Mouse (Mus musculus) hindbrain, embryonic 13.5 days (tissue): ENCODE data around the gene Spc24. TPM values are rescaled to one million over a fixed set of nuclear protein-coding genes. Genes with fewer than 3 reads are reported as not detected.

Experiments
- ATAC-seq: fragments of 200-750 bp; cut with Nextera tagmentation; 2 replicates; pipeline ENCODE4 v1.8.0; 2017; ENCODE audit warnings: moderate TSS enrichment; ENCODE audit not compliant: low FRiP score
- H3K27ac ChIP-seq: fragments of 300-500 bp; sonication (generic); 2 replicates; pipeline ENCODE4 v1.5.1; 2015; ENCODE audit warnings: inconsistent platforms, mild to moderate bottlenecking, moderate library complexity
- H3K27me3 ChIP-seq: fragments of 300-500 bp; sonication (generic); 2 replicates; pipeline ENCODE4 v1.6.1; 2015; ENCODE audit warnings: mild to moderate bottlenecking, inconsistent platforms
- H3K36me3 ChIP-seq: fragments of 300-500 bp; sonication (generic); 2 replicates; pipeline ENCODE4 v1.6.1; 2015; ENCODE audit warnings: mild to moderate bottlenecking, inconsistent platforms
- H3K4me1 ChIP-seq: fragments of 300-500 bp; sonication (generic); replicated peaks from 2 replicates; pipeline ENCODE4 v1.6.1; 2015; ENCODE audit warnings: inconsistent platforms
- H3K4me2 ChIP-seq: fragments of 300-500 bp; sonication (generic); 2 replicates; pipeline ENCODE4 v1.6.1; 2015; ENCODE audit warnings: inconsistent platforms, mild to moderate bottlenecking, moderate library complexity
- H3K4me3 ChIP-seq: fragments of 300-500 bp; sonication (generic); 2 replicates; pipeline ENCODE4 v1.5.1; 2015; ENCODE audit warnings: mild to moderate bottlenecking, inconsistent platforms
- H3K9ac ChIP-seq: fragments of 300-500 bp; sonication (generic); 2 replicates; pipeline ENCODE4 v1.6.1; 2015; ENCODE audit warnings: mild to moderate bottlenecking, inconsistent platforms
- H3K9me3 ChIP-seq: fragments of 300-500 bp; sonication (generic); 2 replicates; pipeline ENCODE4 v1.6.1; 2016; ENCODE audit warnings: inconsistent platforms
- WGBS: fragments of 180-500 bp; shearing (Covaris S2); methylation state at CpG from one replicate; pipeline ENCODE4 v1.1.7; 2015; 5-methylcytosine and 5-hydroxymethylcytosine counted together
- polyA plus RNA-seq: library from polyadenylated mRNA; unstranded; fragments of >200 nt; fragmentation: Nextera tagmentation; extraction: Ambion mirVana; gene quantifications from 2 replicates; pipeline ENCODE4 v1.2.1, GENCODE M21; 2015

Spc24 gene
- polyA plus RNA-seq, 1 experiment from 2014 or later, result 22.0 TPM

- H3K27ac ChIP-seq, result no peak overlapping the region
- peak overlapping the region; percentile 70 for H3K4me3 ChIP-seq
- WGBS, result 64% methylated on average over 14 of the region's 14 CpGs
- H3K9ac ChIP-seq, result no peak overlapping the region
- peaks cover 14% of the 10 kb centered on the region for H3K4me1 ChIP-seq
- ATAC-seq, result no peak
- H3K36me3 ChIP-seq, result no peaks in the 10 kb centered on the region
- H3K27me3 ChIP-seq, result no peaks in the 10 kb centered on the region
- no peaks in the 10 kb centered on the region for H3K9me3 ChIP-seq
- H3K4me2 ChIP-seq, result peak overlapping the region; percentile 90
Measured at GRCm38 (mm10) chr9:21758576-21759529, 1.2 kb downstream of the Spc24 start.

GRCm38 (mm10) chr9:21754516-21755321 lies 5.4 kb downstream of the Spc24 start:
- no peak overlapping the region for H3K4me3 ChIP-seq
- H3K4me1 ChIP-seq, result peaks cover 16% of the 10 kb centered on the region
- no peaks in the 10 kb centered on the region for H3K27me3 ChIP-seq
- no peaks in the 10 kb centered on the region for H3K9me3 ChIP-seq
- WGBS, result 71% methylated on average over 13 of the region's 13 CpGs
- H3K27ac ChIP-seq, result no peak overlapping the region
- H3K9ac ChIP-seq, result no peak overlapping the region
- H3K4me2 ChIP-seq, result no peak overlapping the region
- H3K36me3 ChIP-seq, result peaks cover 1% of the 10 kb centered on the region; the same call in 1 of the 2 replicates
- ATAC-seq, result no peak

- no peak overlapping the region for H3K4me3 ChIP-seq
- no peaks in the 10 kb centered on the region for H3K27me3 ChIP-seq
- H3K9ac ChIP-seq, result no peak overlapping the region
- peaks cover 9% of the 10 kb centered on the region for H3K36me3 ChIP-seq
- WGBS, result 79% methylated on average over 2 of the region's 2 CpGs
- no peaks in the 10 kb centered on the region for H3K9me3 ChIP-seq
- H3K4me1 ChIP-seq, result 0 out of 2 replicates have a peak, but pooled peaks cover 9% of the 10 kb centered on the region
- no peak for ATAC-seq
- no peak overlapping the region for H3K4me2 ChIP-seq
- H3K27ac ChIP-seq, result no peak overlapping the region
Measured at GRCm38 (mm10) chr9:21754003-21754402, 6.1 kb downstream of the Spc24 start.

DNA sequence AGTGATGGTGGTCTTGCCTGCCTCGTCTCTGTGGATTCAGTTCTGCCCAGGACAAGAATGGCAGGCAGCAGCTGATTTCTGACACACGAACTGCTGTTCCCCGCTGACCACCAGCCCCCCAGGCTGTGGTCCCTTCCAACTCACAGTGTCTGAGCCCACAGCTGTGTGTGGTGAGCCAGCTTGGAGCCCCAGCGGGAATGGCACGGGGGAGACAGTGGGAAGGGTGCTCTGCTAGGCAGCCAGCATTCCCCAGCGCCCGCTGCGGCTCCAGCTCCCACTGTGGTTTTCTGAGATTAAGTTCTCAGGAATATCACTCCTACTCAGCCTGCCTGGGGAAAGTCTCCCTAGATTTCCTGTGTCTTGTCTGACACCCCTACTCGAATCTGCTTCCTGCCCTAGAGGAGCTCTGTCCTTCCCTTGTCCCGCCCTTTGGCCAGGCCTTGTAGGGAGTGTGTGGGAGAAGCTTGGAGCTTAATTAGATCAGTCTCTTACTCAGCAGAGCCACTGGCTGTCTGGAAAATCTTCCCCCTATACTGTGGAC lies 7.8 kb downstream of the Spc24 start:
- Histone ChIP-seq H3K27me3 (no peaks in the 10 kb centered on the region), H3K4me2 (no peak overlapping the region), H3K9ac (no peak overlapping the region), H3K9me3 (no peaks in the 10 kb centered on the region), H3K36me3 (peaks cover 25% of the 10 kb centered on the region), H3K4me3 (no peak overlapping the region), H3K27ac (0 out of 2 replicates have a peak overlapping the region, but pooled peaks have one; percentile 23), H3K4me1 (0 out of 2 replicates have a peak, but pooled peaks cover 5% of the 10 kb centered on the region)
- no peak for ATAC-seq
- WGBS, result 61% methylated on average over 10 of the region's 10 CpGs

DNA sequence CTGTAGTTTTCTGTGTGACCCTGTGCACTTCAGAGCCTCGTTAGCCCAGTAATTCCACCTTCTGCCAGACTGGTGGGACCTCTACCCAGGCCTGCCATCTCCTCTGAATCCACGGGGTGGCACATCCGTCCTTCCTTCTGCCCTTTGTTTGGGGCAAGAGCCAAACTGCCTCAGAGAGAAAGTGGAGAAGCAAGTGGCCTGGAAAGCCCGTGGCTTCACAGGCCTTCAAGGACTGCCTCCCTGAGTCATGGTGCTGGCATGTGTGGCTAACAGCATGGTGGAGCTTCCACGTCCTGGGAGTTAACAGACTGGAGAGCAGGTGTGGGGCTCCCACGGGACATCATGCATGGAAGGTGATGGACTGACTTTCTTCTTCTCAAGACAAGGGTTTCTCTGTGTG lies 8.8 kb downstream of the Spc24 start:
- 0 out of 2 replicates have a peak, but pooled peaks cover 5% of the 10 kb centered on the region for H3K4me1 ChIP-seq
- H3K9me3 ChIP-seq, result no peaks in the 10 kb centered on the region
- no peaks in the 10 kb centered on the region for H3K27me3 ChIP-seq
- H3K36me3 ChIP-seq, result peaks cover 35% of the 10 kb centered on the region
- H3K4me2 ChIP-seq, result no peak overlapping the region
- WGBS, result 67% methylated on average over 6 of the region's 6 CpGs
- H3K27ac ChIP-seq, result 0 out of 2 replicates have a peak overlapping the region, but pooled peaks have one; percentile 35
- H3K9ac ChIP-seq, result no peak overlapping the region
- ATAC-seq, result no peak
- H3K4me3 ChIP-seq, result no peak overlapping the region

GRCm38 (mm10) chr9:21750370-21750769 lies 9.7 kb downstream of the Spc24 start:
- no peak overlapping the region for H3K27ac ChIP-seq
- H3K9ac ChIP-seq, result no peak overlapping the region
- no peak overlapping the region for H3K4me2 ChIP-seq
- H3K27me3 ChIP-seq, result no peaks in the 10 kb centered on the region
- H3K9me3 ChIP-seq, result no peaks in the 10 kb centered on the region
- 0 out of 2 replicates have a peak, but pooled peaks cover 5% of the 10 kb centered on the region for H3K4me1 ChIP-seq
- 81% methylated on average over 3 of the region's 3 CpGs for WGBS
- no peak overlapping the region for H3K4me3 ChIP-seq
- peaks cover 45% of the 10 kb centered on the region for H3K36me3 ChIP-seq
- ATAC-seq, result no peak

GRCm38 (mm10) chr9:21749382-21750118 lies 10.6 kb downstream of the Spc24 start:
- no peaks in the 10 kb centered on the region for H3K27me3 ChIP-seq
- no peak overlapping the region for H3K27ac ChIP-seq
- H3K36me3 ChIP-seq, result peaks cover 53% of the 10 kb centered on the region
- no peak for ATAC-seq
- H3K4me3 ChIP-seq, result no peak overlapping the region
- H3K9ac ChIP-seq, result no peak overlapping the region
- 0 out of 2 replicates have a peak, but pooled peaks cover 5% of the 10 kb centered on the region for H3K4me1 ChIP-seq
- H3K4me2 ChIP-seq, result no peak overlapping the region
- 85% methylated on average over 6 of the region's 6 CpGs for WGBS
- no peaks in the 10 kb centered on the region for H3K9me3 ChIP-seq

DNA sequence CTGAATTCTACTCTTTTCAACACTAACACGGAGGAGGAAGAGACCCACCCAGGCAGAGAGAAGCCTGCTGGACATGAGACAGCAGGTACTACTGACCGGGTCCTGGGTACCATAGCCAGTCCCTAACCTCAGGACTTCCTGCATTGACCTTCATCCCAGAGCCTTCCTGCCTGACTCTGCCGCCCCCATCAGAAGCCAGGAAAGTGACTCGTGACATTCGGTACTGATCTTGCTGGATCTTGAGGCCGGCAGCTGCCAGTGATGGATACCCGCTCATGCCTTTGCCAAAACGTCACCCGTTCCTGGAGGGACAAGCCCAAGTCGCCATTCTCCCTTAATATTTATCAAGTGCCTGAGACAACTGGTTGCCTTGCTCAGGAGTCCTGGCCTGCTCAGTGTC lies 11.6 kb downstream of the Spc24 start:
- H3K9ac ChIP-seq, result no peak overlapping the region
- H3K4me3 ChIP-seq, result no peak overlapping the region
- no peaks in the 10 kb centered on the region for H3K27me3 ChIP-seq
- H3K4me1 ChIP-seq, result 0 out of 2 replicates have a peak, but pooled peaks cover 5% of the 10 kb centered on the region
- H3K27ac ChIP-seq, result peak overlapping the region; percentile 69
- peaks cover 64% of the 10 kb centered on the region for H3K36me3 ChIP-seq
- WGBS, result 89% methylated on average over 10 of the region's 10 CpGs
- no peak for ATAC-seq
- H3K4me2 ChIP-seq, result no peak overlapping the region
- H3K9me3 ChIP-seq, result no peaks in the 10 kb centered on the region

DNA sequence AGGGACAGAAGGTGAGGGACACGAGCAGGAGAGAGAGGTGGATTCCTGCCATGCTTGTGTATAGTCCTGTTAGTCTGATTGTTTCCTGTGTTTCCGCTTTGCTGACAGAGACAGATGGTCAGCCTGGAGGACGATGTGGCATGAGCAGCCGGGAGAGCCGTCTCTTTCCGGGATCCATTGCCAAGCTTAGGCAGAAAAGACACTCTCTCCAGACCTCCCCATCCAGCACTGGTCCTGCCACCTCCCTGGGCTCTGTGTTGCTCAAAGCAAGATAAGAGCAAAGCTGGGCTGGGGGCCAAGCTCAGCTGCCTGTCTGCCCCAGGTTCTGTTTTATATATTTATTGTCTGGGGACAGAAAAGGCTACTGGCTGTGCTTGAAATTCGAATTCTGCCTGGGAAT lies 12.1 kb downstream of the Spc24 start:
- Histone ChIP-seq H3K4me1 (0 out of 2 replicates have a peak, but pooled peaks cover 5% of the 10 kb centered on the region), H3K27me3 (no peaks in the 10 kb centered on the region), H3K9me3 (no peaks in the 10 kb centered on the region), H3K27ac (peak overlapping the region; percentile 69), H3K9ac (no peak overlapping the region), H3K4me2 (no peak overlapping the region), H3K36me3 (peaks cover 64% of the 10 kb centered on the region), H3K4me3 (no peak overlapping the region)
- peak; percentile 28; the same call in 1 of the 2 replicates for ATAC-seq
- 58% methylated on average over 7 of the region's 7 CpGs for WGBS

GRCm38 (mm10) chr9:21747238-21747774 lies 12.8 kb downstream of the Spc24 start:
- Histone ChIP-seq H3K36me3 (peaks cover 71% of the 10 kb centered on the region), H3K27me3 (no peaks in the 10 kb centered on the region), H3K4me1 (0 out of 2 replicates have a peak, but pooled peaks cover 5% of the 10 kb centered on the region), H3K4me3 (no peak overlapping the region), H3K4me2 (no peak overlapping the region), H3K9ac (no peak overlapping the region), H3K27ac (0 out of 2 replicates have a peak overlapping the region, but pooled peaks have one; percentile 69), H3K9me3 (no peaks in the 10 kb centered on the region)
- WGBS, result 93% methylated on average over 3 of the region's 3 CpGs
- no peak for ATAC-seq

- no peaks in the 10 kb centered on the region for H3K9me3 ChIP-seq
- no peaks in the 10 kb centered on the region for H3K4me1 ChIP-seq
- H3K36me3 ChIP-seq, result peaks cover 89% of the 10 kb centered on the region
- H3K27ac ChIP-seq, result no peak overlapping the region
- 98% methylated on average over 11 of the region's 11 CpGs for WGBS
- H3K9ac ChIP-seq, result no peak overlapping the region
- no peak overlapping the region for H3K4me2 ChIP-seq
- H3K27me3 ChIP-seq, result no peaks in the 10 kb centered on the region
- no peak for ATAC-seq
- no peak overlapping the region for H3K4me3 ChIP-seq
Measured at GRCm38 (mm10) chr9:21741514-21741913, 18.6 kb downstream of the Spc24 start.
